Mouse (Mus musculus) CD4-positive, CD25-positive, alpha-beta regulatory T cell, adult 2 months (primary cell): ENCODE results near the gene Bclaf1.

Source experiments
- DNase-seq: peaks from one replicate; pipeline ENCODE4 v3.0.0-alpha.2; 2012; ENCODE audit warnings: low read depth, low spot score

Gene Bclaf1

DNA sequence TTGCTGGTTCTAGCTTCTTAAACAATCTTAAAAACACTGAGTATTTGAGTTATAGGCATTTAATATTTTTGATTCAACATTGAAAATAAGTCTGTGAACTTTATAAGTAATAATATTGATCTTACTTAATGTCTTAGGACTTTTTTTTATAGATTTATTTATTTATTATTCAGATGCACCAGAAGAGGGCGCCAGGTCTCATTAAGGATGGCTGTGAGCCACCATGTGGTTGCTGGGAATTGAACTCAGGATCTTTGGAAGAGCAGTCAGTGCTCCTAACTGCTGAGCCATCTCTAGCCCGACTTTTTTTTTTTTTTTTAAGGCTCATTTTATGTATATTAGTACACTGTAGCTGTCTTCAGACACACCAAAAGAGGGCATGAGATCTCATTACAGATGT is 2.5 kb downstream of the Bclaf1 start:
- peak; percentile 73 for DNase-seq

DNA sequence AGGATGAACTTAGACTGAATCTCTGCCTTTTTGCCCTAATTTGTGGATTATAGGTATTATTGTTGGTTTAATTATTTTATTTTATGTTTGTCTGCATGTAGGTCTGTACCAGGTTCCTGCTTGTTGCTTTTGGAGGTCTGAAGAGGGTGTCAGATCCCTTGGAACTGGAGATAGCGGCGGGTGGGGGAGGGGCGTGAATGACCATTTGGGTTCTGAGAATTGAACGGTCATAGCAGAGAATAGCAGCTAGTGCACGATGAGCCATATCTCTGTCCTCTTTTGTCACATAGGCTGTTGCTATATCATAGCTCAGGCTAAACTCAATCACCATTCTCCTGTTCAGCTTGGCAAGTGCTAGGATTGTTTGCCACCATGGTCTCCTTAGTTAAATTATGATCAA is 5.2 kb downstream of the Bclaf1 start:
- DNase-seq = no peak

GRCm38 (mm10) chr10:20326226-20326625 is 14.0 kb downstream of the Bclaf1 start:
- DNase-seq = no peak

GRCm38 (mm10) chr10:20331262-20331661 is 19.0 kb downstream of the Bclaf1 start:
- no peak for DNase-seq

DNA sequence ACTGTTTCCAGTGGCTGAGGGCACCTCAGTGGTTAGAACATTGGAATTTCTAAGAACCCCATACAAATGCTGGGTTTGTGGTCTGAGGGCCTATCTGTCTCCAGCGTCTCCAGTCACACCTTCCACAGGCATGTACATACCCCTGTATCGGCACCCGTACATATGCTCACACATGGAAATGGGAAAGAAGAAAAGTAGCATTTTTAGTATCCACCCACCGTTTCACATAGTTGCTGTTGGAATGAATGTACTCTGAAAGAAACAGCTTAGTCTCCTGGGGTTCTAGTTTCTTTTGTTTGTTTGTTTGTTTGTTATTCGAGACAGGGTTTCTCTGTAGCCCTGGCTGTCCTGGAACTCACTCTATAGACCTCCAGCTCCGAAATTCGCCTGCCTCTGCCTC is 25.6 kb downstream of the Bclaf1 start:
- no peak for DNase-seq

DNA sequence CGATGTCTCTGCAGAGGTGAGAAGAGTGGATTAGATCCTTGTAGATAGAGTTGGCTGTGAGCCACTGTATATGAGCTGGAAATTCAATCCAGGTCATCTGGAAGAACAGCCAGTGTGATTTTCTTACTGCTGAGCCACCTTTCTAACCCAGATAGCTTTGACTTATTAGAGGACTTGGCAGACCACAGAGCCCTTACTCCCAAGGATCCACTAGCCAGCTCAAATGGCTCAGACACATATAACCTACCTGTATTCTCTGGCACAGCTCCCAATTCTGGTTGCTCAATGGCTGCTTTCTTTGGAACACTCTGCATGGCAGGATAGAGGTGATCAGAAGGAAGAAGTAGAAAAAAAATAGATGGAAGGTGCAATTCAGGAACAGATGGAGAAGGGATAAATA is 33.5 kb downstream of the Bclaf1 start:
- DNase-seq = no peak

GRCm38 (mm10) chr10:20347285-20348214 is 35.3 kb downstream of the Bclaf1 start, which contains the start of gene Mtfr2:
Gene Mtfr2 (plus strand): TSS chr10:20347770.
- DNase-seq = peak; percentile 95

DNA sequence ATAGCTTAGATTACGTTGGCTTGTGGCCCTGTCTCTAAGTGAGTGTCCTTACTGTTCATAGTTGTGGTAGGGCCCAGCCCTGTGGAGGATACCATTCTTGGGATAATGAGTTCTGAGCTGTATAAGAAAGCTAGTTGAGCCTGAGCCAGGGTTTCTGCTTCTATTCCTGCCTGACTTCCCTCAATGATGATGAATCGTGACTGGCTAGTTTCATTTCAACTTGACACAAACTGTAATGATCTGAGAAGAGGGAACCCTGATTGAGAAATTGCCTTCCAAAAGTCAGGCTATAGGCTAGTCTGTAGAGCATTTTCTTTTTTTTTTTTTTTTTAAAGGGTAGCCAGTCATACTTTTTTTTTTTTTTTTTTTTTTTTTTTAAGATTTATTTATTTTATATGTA is 36.6 kb downstream of the Bclaf1 start:
- DNase-seq = no peak

- peak; percentile 66 for DNase-seq
Measured at GRCm38 (mm10) chr10:20361542-20362449, 49.5 kb downstream of the Bclaf1 start.

GRCm38 (mm10) chr10:20362450-20363118 is 50.3 kb downstream of the Bclaf1 start:
- no peak for DNase-seq

GRCm38 (mm10) chr10:20372046-20372445 is 59.8 kb downstream of the Bclaf1 start:
- no peak for DNase-seq

GRCm38 (mm10) chr10:20377621-20378020 is 65.4 kb downstream of the Bclaf1 start:
- no peak for DNase-seq

GRCm38 (mm10) chr10:20379071-20379735 is 66.9 kb downstream of the Bclaf1 start:
- no peak for DNase-seq

- no peak for DNase-seq
Measured at GRCm38 (mm10) chr10:20380798-20381197, 68.5 kb downstream of the Bclaf1 start.

- DNase-seq = no peak
Measured at GRCm38 (mm10) chr10:20381352-20381751, 69.1 kb downstream of the Bclaf1 start.

DNA sequence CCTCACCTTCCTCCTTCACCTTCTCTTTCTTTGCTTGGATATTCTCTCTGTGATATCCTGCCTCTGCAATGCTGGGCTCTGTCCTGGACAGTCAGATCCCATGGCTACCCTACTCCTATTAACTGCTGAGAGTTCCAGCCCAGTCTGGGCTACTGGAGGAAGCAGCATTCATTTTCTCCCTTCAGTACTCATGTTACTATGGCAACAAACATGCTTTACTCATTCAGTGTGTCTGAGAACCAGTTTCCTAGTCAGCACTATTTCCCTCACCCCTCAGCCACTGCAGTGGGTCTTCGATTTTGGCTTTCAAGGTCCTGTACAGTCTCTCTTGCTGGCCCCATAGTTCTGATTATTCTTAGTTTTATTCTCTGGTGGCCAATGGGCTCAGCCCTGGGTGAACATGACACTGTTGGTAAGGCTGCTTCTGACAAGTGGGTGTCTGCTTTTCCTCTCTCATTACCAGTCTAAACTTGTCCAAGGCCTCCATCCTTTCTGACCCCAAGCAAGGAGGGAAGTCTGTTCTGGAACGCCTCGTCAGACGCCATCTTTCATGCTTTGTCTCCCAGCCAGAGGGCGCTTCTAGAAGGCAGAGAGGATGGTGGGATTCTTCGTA is 70.6 kb downstream of the Bclaf1 start:
- DNase-seq = no peak

- DNase-seq = no peak
Measured at GRCm38 (mm10) chr10:20390568-20390967, 78.3 kb downstream of the Bclaf1 start.
